10 mouse cellular contexts compared by ENCODE assay signal in genomic region chr7:143054612-143054965, GRCm38 (mm10). TPM values are rescaled to one million over a fixed set of nuclear protein-coding genes. Genes with fewer than 3 reads are reported as not detected.
A peak's percentile ranks its signal among the peaks of the same experiment; 100 is the strongest.
DNase-seq lines count a peak whose midpoint lies in the region; ATAC-seq lines count a peak whose summit lies in the region.
"Had no signal": no experiment of that assay in that cellular context is flagged by ENCODE, and none has a peak within 500 bp of the region (broad histone marks: within the 10 kb centered on the region; RNA-seq: fewer than 3 reads in every experiment).

No protein-coding gene starts in this region.

- intact Hi-C loops in gastrocnemius, postnatal 14 days (cut with DNase I; ENCODE audit: low total_unique reads), result loop anchor here (5.0 kb wide), 1 partner anchor 37 kb away; no protein-coding TSS in a partner anchor

- 71% methylated on average over 3 of the region's 3 CpGs for WGBS in forebrain, embryonic 15.5 days
- WGBS in limb, embryonic 13.5 days, result 41% methylated on average over 3 of the region's 3 CpGs
- 40% methylated on average over 3 of the region's 3 CpGs for WGBS in stomach, embryonic 14.5 days

- H3K27ac ChIP-seq in forebrain, embryonic 15.5 days (replicated peaks), result no peak overlapping the region
- no peak overlapping the region; the same call in 1 of the 2 replicates for H3K27ac ChIP-seq in limb, embryonic 13.5 days
- no peak overlapping the region for H3K27ac ChIP-seq in stomach, embryonic 14.5 days (ENCODE audit: low read length)

- H3K36me3 ChIP-seq in megakaryocyte, embryonic 14.5 days (replicated peaks; ENCODE audit: low read length), result peaks cover 57% of the 10 kb centered on the region
- no peaks in the 10 kb centered on the region for H3K36me3 ChIP-seq in forebrain, embryonic 15.5 days
- H3K36me3 ChIP-seq in limb, embryonic 13.5 days, result peaks cover 48% of the 10 kb centered on the region
- H3K36me3 ChIP-seq in stomach, embryonic 14.5 days (ENCODE audit: control insufficient read depth, insufficient read depth, low read length), result peaks cover 9% of the 10 kb centered on the region; the same call in 1 of the 2 replicates

- H3K9me3 ChIP-seq in megakaryocyte, embryonic 14.5 days, result no peaks in the 10 kb centered on the region
- H3K9me3 ChIP-seq in forebrain, embryonic 15.5 days, result no peaks in the 10 kb centered on the region
- no peaks in the 10 kb centered on the region for H3K9me3 ChIP-seq in limb, embryonic 13.5 days
- no peaks in the 10 kb centered on the region for H3K9me3 ChIP-seq in stomach, embryonic 14.5 days (ENCODE audit: control insufficient read depth, low read depth, low read length)

- no peak for DNase-seq in layer of hippocampus, postnatal 25 days (ENCODE audit: extremely low spot score in 1 of 2, low spot score in 1 of 2)
- no peak for DNase-seq in gastrocnemius, postnatal 14 days
- no peak for DNase-seq in spleen, adult 18-20 months
- DNase-seq: adrenal gland, adult 8-10 months had no signal

- peaks cover 84% of the 10 kb centered on the region for H3K4me1 ChIP-seq in megakaryocyte, embryonic 14.5 days
- peaks cover 57% of the 10 kb centered on the region for H3K4me1 ChIP-seq in forebrain, embryonic 15.5 days
- peaks cover 65% of the 10 kb centered on the region for H3K4me1 ChIP-seq in limb, embryonic 13.5 days
- peaks cover 57% of the 10 kb centered on the region for H3K4me1 ChIP-seq in stomach, embryonic 14.5 days (ENCODE audit: control insufficient read depth, insufficient read depth, low read length)

- H3K9ac ChIP-seq in forebrain, embryonic 15.5 days (replicated peaks), result peak overlapping the region; percentile 20; the same call in 1 of the 2 replicates
- peak overlapping the region; percentile 98 for H3K9ac ChIP-seq in limb, embryonic 13.5 days
- peak overlapping the region; percentile 91; the same call in 1 of the 2 replicates for H3K9ac ChIP-seq in stomach, embryonic 14.5 days (replicated peaks; ENCODE audit: low read depth, low read length)

- peak overlapping the region; percentile 99 for H3K4me3 ChIP-seq in megakaryocyte, embryonic 14.5 days (replicated peaks)
- H3K4me3 ChIP-seq in forebrain, embryonic 15.5 days, result peak overlapping the region; percentile 83
- peak overlapping the region; percentile 86 for H3K4me3 ChIP-seq in limb, embryonic 13.5 days
- H3K4me3 ChIP-seq in stomach, embryonic 14.5 days (ENCODE audit: low read depth, low read length), result peak overlapping the region; percentile 82

- no peaks in the 10 kb centered on the region for H3K27me3 ChIP-seq in megakaryocyte, embryonic 14.5 days (replicated peaks)
- H3K27me3 ChIP-seq in forebrain, embryonic 15.5 days, result no peaks in the 10 kb centered on the region
- no peaks in the 10 kb centered on the region for H3K27me3 ChIP-seq in limb, embryonic 13.5 days
- no peaks in the 10 kb centered on the region for H3K27me3 ChIP-seq in stomach, embryonic 14.5 days (ENCODE audit: control insufficient read depth, insufficient read depth, low read length)

- no peak for ATAC-seq in megakaryocyte, adult 5-6 weeks (ENCODE audit: poor library complexity, severe bottlenecking)
- ATAC-seq in forebrain, embryonic 15.5 days (replicated peaks), result no peak
- ATAC-seq in limb, embryonic 13.5 days (ENCODE audit: low FRiP score, low read depth), result no peak
- ATAC-seq in stomach, embryonic 14.5 days (ENCODE audit: insufficient number of reproducible peaks, insufficient read depth, low FRiP score, low read depth), result no peak

- peak overlapping the region; percentile 90 for H3K4me2 ChIP-seq in forebrain, embryonic 15.5 days (replicated peaks)
- peak overlapping the region; percentile 97 for H3K4me2 ChIP-seq in limb, embryonic 13.5 days (replicated peaks)
- H3K4me2 ChIP-seq in stomach, embryonic 14.5 days (replicated peaks; ENCODE audit: low read depth, low read length), result peak overlapping the region; percentile 95

RNA-seq across cellular contexts. Expression of gene Cd81, which starts 2.0 kb away (rescaled TPM):
- polyA plus RNA-seq in megakaryocyte, embryonic 14.5 days (2012; ENCODE audit: insufficient read depth, low replicate concordance), result 774 and 1,679 TPM in 2 replicates
- 17.2 and 20.3 TPM in 2 replicates for total RNA-seq in megakaryocyte, adult 5-6 weeks (2015)
- 22.5 and 25.3 TPM in 2 replicates for total RNA-seq in megakaryocyte, adult 5-6 weeks (2017)
- polyA plus RNA-seq in forebrain, embryonic 15.5 days (2015; fragmentation: Nextera tagmentation; extraction: Ambion mirVana), result 286 and 294 TPM in 2 replicates
- 532 and 537 TPM in 2 replicates for polyA plus RNA-seq in limb, embryonic 13.5 days (2015; fragmentation: Nextera tagmentation; extraction: Ambion mirVana)
- polyA plus RNA-seq in stomach, embryonic 14.5 days (2014; fragmentation: Nextera tagmentation; extraction: Ambion mirVana), result 705 and 725 TPM in 2 replicates
- total RNA-seq in layer of hippocampus, postnatal 25 days (2021), result 100 to 1,000 TPM; 489 to 524 TPM
- 100 to 1,000 TPM; 176 to 209 TPM for total RNA-seq in gastrocnemius, postnatal 14 days (2021)

RNA-seq across cellular contexts. Expression of gene Tssc4, which starts 14.5 kb away (rescaled TPM):
- polyA plus RNA-seq in megakaryocyte, embryonic 14.5 days (2012; ENCODE audit: insufficient read depth, low replicate concordance), result 167 and 219 TPM in 2 replicates
- total RNA-seq in megakaryocyte, adult 5-6 weeks (2015), result 14.0 and 19.2 TPM in 2 replicates
- 17.7 and 20.5 TPM in 2 replicates for total RNA-seq in megakaryocyte, adult 5-6 weeks (2017)
- polyA plus RNA-seq in forebrain, embryonic 15.5 days (2015; fragmentation: Nextera tagmentation; extraction: Ambion mirVana), result 103 and 106 TPM in 2 replicates
- 112 and 115 TPM in 2 replicates for polyA plus RNA-seq in limb, embryonic 13.5 days (2015; fragmentation: Nextera tagmentation; extraction: Ambion mirVana)
- polyA plus RNA-seq in stomach, embryonic 14.5 days (2014; fragmentation: Nextera tagmentation; extraction: Ambion mirVana), result 61.3 and 66.6 TPM in 2 replicates
- 10 to 100 TPM; 47.0 to 50.4 TPM for total RNA-seq in layer of hippocampus, postnatal 25 days (2021)
- total RNA-seq in gastrocnemius, postnatal 14 days (2021), result 10 to 100 TPM in 1 of 2 experiments, 1 to 10 TPM in 1; 9.8 to 12.2 TPM

RNA-seq across cellular contexts. Expression of gene Trpm5, which starts 39.9 kb away (rescaled TPM):
- not detected in 2 replicates for polyA plus RNA-seq in megakaryocyte, embryonic 14.5 days (2012; ENCODE audit: insufficient read depth, low replicate concordance)
- not detected in 2 replicates for total RNA-seq in megakaryocyte, adult 5-6 weeks (2015)
- total RNA-seq in megakaryocyte, adult 5-6 weeks (2017), result not detected in 2 replicates
- 1.2 and 1.3 TPM in 2 replicates for polyA plus RNA-seq in forebrain, embryonic 15.5 days (2015; fragmentation: Nextera tagmentation; extraction: Ambion mirVana)
- 20.9 and 22.1 TPM in 2 replicates for polyA plus RNA-seq in limb, embryonic 13.5 days (2015; fragmentation: Nextera tagmentation; extraction: Ambion mirVana)
- 22.5 and 27.0 TPM in 2 replicates for polyA plus RNA-seq in stomach, embryonic 14.5 days (2014; fragmentation: Nextera tagmentation; extraction: Ambion mirVana)
- not detected for total RNA-seq in layer of hippocampus, postnatal 25 days (2021)
- total RNA-seq in gastrocnemius, postnatal 14 days (2021), result under 1 TPM; 0.38 to 0.51 TPM

RNA-seq across cellular contexts. Expression of gene Tspan32, which starts 49.7 kb away (rescaled TPM):
- 109 and 119 TPM in 2 replicates for polyA plus RNA-seq in megakaryocyte, embryonic 14.5 days (2012; ENCODE audit: insufficient read depth, low replicate concordance)
- total RNA-seq in megakaryocyte, adult 5-6 weeks (2015), result 60.9 and 70.4 TPM in 2 replicates
- 45.6 and 47.0 TPM in 2 replicates for total RNA-seq in megakaryocyte, adult 5-6 weeks (2017)
- 0.33 and 0.64 TPM in 2 replicates for polyA plus RNA-seq in forebrain, embryonic 15.5 days (2015; fragmentation: Nextera tagmentation; extraction: Ambion mirVana)
- polyA plus RNA-seq in limb, embryonic 13.5 days (2015; fragmentation: Nextera tagmentation; extraction: Ambion mirVana), result 3.4 and 5.2 TPM in 2 replicates
- polyA plus RNA-seq in stomach, embryonic 14.5 days (2014; fragmentation: Nextera tagmentation; extraction: Ambion mirVana), result 1.3 and 1.6 TPM in 2 replicates
- not detected for total RNA-seq in layer of hippocampus, postnatal 25 days (2021)
- under 1 TPM; 0.22 to 0.47 TPM for total RNA-seq in gastrocnemius, postnatal 14 days (2021)

RNA-seq across cellular contexts. Expression of gene Kcnq1, which starts 51.6 kb away (rescaled TPM):
- polyA plus RNA-seq in megakaryocyte, embryonic 14.5 days (2012; ENCODE audit: insufficient read depth, low replicate concordance), result not detected in 2 replicates
- total RNA-seq in megakaryocyte, adult 5-6 weeks (2015), result not detected in 2 replicates
- not detected in 2 replicates for total RNA-seq in megakaryocyte, adult 5-6 weeks (2017)
- 0.81 and 1.4 TPM in 2 replicates for polyA plus RNA-seq in forebrain, embryonic 15.5 days (2015; fragmentation: Nextera tagmentation; extraction: Ambion mirVana)
- polyA plus RNA-seq in limb, embryonic 13.5 days (2015; fragmentation: Nextera tagmentation; extraction: Ambion mirVana), result 0.61 and 0.87 TPM in 2 replicates
- polyA plus RNA-seq in stomach, embryonic 14.5 days (2014; fragmentation: Nextera tagmentation; extraction: Ambion mirVana), result 4.2 and 6.0 TPM in 2 replicates
- total RNA-seq in layer of hippocampus, postnatal 25 days (2021), result 1 to 10 TPM in 1 of 2 experiments, under 1 TPM in 1; 0.89 to 1.3 TPM
- 1 to 10 TPM in 1 of 2 experiments, under 1 TPM in 1; 0.84 to 1.4 TPM for total RNA-seq in gastrocnemius, postnatal 14 days (2021)
- total RNA-seq: hematopoietic stem cell, adult 5-6 weeks had no signal

Comparison
In these comparisons a context has a peak if more than half of its experiments do, and no peak if none do; other contexts are left out.
1. H3K9ac ChIP-seq: peak in every context shown above with its lines; median percentile 98 in limb, embryonic 13.5 days; 91 in stomach, embryonic 14.5 days; 20 in forebrain, embryonic 15.5 days.